Mouse (Mus musculus) MEL-GATA-1-ER (cell line): ENCODE data around the gene Nit1.
"Not testable (repeated sequence)": the region's sequence is repeated elsewhere in the genome, so short reads cannot be mapped to it uniquely, and the experiment has no call there.

Experiments used
- DNase-seq: peaks from one replicate; pipeline ENCODE4 v3.0.0-alpha.2; 2012; ENCODE audit warnings: low read depth; ENCODE audit errors: extremely low read depth

Gene Nit1

DNA sequence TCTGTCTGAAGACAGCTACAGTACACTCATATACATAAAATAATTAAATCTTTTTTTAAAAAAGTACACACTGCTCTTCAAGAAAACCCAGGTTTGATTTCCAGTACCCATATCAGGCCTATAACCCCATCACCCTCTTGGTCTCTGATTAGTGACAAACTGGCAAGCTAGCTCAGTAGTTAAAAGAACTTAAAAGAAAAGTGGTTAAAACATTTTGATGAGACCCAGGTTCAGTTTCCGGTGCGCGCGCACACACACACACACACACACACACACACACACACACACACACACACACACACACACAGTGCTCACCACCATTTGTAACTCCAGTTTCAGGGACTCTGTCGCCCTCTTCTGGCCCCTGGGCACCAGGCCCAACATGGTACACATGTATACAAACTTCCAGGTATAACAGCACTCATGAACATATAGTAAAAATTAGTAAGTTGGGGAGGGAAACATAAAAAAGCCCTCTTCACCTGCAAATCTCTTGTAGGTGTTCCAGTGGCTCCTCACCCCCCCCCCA lies 10.4 kb upstream of the Nit1 start:
- DNase-seq: no peak

GRCm38 (mm10) chr1:171349210-171349609 lies 3.8 kb upstream of the Nit1 start:
- DNase-seq: no peak

DNA sequence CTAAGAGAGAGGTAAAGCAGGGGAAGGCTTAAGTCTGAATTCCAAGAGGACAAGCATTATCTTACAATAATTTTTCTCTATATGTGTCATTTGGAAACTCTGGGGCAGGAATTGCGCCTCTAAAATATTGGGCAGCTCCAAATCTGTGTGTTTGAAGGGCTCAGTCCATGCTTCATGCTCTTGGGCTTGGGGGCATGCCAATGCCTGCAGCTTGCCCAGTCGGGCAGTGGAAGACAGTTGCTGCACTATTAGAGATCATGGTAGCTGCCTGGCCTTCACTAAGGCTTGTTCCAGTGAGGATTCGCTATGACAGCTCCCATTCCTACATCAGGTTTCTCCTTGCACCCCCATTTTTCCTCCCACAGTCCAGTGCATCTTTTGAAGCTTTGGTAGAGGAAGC lies 3.2 kb upstream of the Nit1 start:
- no peak for DNase-seq

DNA sequence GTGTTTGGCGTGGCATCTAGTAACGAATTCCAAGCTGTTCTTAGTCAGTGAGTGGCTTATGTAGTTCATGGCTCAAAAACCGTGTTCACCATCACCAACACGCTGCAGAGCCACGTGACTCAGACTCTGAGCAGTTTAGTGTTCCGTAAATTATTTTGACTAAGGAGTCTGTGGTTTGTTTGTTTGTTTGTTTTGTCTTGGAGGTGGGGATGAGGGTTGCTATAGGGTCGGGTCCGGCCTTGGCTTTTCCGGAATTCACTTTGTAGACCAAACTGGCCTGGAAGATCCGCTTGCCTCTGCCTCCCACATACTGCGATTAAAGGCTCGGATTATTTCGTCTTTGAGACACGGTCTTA lies 627 bp upstream of the Nit1 start:
- no peak for DNase-seq

GRCm38 (mm10) chr1:171344715-171345114 lies 731 bp downstream of the Nit1 start:
- DNase-seq: no peak

- DNase-seq: no peak
These were observed 1.3 kb downstream of the Nit1 start for GRCm38 (mm10) chr1:171343922-171344677.

DNA sequence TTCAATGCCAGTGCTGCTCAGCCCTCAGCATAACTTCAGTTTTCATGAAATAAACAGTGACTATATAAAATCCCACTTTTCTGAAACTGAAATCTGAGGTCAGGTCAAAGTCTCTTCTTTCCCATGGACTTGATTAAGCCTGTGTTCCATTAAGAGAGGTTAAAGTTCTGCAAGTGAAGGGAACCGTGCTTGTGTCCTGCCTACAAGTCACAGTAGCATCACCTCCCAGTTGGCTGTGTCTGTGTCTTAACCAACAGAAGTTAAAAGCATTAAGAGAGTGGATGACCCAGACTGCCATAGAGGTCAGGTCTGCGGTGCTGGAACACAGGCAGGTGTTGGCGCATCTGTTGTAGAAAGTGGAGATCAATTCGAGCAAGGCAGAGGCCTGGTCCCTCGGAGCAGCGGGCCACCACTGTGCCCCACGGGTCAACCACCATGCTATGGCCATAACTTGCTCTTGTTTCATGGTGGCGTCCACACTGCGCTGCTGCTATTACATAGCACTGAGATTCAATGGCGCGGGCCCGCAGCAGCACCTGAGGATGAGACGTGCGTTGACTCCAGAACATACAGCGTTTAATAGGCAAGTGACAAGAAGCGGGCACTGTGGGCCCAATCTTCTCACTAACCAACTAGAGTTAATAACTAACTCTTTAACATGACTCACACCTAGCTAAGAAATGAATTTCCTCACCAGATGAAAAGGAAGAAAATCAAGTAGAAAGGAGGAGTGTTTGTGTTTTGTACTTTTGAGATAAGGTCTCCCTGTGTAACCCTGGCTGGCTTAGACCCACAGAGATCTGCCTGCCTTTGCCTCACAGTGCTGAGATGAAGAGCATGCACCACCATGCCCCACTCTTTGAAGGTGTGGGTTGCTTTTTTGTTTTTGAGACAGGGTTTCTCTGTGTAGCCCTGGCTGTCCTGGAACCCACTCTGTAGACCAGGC lies 2.9 kb downstream of the Nit1 start:
- DNase-seq: no peak

GRCm38 (mm10) chr1:171330216-171330560 lies 15.3 kb downstream of the Nit1 start:
- DNase-seq: no peak

GRCm38 (mm10) chr1:171329433-171330215 lies 15.8 kb downstream of the Nit1 start:
- no peak for DNase-seq

DNA sequence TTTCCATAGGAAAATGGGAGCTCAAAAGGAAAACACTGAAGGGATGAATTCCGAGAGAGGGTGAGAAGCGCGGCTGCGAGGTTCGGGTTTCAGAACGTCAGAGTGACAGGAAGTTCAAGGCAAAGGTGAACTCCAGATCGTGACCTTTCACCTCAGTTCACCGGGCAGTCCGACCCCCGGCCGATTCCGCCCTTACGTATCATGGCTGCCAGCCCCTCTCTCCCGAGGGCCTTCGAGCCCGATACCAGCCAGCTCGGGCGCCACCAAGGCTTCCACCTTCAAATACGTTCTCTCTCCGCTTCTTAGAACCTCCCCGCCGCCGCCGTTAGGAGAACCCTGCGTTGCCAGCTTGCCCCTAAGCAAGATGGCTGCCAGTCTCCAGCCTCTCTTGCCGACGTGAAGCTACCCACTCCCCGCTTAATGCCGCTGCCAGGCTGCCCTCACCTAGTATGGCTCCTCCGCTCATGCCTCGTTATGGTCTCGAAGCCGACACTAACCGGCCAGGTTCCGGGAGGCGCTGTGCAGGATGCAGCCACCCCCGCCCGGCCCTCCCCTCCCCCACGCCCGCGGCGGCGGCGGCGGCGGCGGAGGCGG lies 16.5 kb downstream of the Nit1 start, which contains the start of gene Dedd:
TSS of gene Dedd (plus strand) at position 307 of the 594 bp plus-strand sequence.
- peak; percentile 88 for DNase-seq

GRCm38 (mm10) chr1:171328244-171328643 lies 17.2 kb downstream of the Nit1 start:
- DNase-seq: no peak

GRCm38 (mm10) chr1:171326588-171326987 lies 18.9 kb downstream of the Nit1 start:
- DNase-seq: not testable (repeated sequence)

GRCm38 (mm10) chr1:171325571-171325970 lies 19.9 kb downstream of the Nit1 start:
- no peak for DNase-seq

- no peak for DNase-seq
These were observed 23.4 kb downstream of the Nit1 start for GRCm38 (mm10) chr1:171322012-171322411.

DNA sequence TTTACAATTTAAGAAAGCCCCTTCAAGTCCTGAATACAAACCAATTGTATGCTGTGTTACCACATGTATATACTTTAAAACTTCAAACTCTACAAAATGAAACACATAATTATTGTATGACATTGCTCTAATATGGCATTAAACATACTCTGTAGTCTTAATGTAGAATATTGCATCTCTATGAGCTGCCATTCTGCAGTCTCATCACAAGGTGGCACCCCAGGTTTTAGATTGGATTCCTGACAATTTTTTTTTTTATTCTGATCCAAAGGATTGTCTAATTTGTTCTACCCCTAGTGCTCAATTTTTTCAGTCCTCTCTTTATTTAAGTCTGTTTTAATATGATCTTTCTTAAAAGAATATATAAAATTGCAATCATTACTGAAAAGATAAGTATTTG lies 24.0 kb downstream of the Nit1 start:
- DNase-seq: no peak

DNA sequence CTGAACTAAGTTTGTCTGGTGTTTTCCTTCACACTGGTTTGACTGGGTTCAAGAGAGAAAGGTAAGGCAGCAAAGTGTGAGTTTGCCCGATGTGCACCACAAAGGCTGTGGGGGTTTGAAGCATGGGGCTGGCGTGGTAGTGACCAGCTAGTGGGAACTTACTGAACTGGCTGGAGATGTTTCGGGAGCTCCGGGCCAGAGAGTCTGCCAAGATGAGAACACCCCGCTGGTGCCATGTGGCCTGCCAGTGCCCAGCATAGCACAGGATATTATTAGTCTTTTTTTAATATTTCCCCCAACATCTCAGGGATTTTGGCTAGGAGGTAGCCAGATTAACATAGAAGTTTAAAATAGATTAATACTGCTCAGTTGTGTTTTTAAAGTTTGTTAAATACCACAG lies 25.3 kb downstream of the Nit1 start:
- no peak for DNase-seq

GRCm38 (mm10) chr1:171319748-171320147 lies 25.7 kb downstream of the Nit1 start:
- DNase-seq: no peak

DNA sequence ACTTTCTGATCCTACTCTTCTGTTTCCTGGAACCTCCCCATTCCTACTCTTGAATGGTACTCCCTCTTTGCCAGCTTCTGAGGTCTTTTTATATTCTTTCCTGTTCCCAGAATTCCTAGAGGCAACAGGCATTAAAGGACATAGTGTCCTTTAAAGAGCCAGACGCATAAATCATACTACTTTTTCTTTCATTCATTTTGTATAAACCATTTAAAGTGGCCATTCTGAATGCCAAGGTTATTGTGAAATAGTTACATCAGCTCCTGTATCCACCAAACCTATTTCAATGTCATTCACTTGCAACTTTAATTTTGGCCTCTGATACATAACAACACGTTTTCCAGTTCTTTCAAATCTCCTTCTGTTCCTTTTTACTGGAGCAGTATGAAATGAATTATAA lies 36.1 kb downstream of the Nit1 start:
- DNase-seq: no peak

- DNase-seq: not testable (repeated sequence)
These were observed 39.3 kb downstream of the Nit1 start for GRCm38 (mm10) chr1:171306157-171306556.

DNA sequence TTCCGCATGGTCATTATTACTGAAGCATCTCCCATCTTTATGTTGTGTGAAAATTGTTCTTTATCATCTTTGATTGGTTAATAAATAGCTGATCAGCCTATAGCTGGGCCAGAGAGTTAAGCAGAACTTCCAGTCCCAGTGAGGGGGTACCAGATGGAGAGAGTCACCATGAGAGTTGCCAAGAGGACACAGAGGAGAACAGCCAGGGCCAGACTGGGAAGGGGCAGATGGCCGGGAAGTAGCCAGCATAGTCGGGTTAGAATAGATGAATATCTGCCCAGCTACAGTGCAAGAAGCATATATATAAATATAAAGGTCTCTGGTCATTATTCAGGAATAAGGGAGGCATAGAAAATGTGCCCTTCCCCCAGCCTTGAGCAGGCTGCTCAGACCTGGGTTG lies 47.2 kb downstream of the Nit1 start:
- no peak for DNase-seq

GRCm38 (mm10) chr1:171295063-171295402 lies 50.4 kb downstream of the Nit1 start:
- DNase-seq: no peak
